Mouse (Mus musculus): ENCODE measurements at regions not wholly inside any gene's neighbourhood (a gene's known extent, or its start where the extent isn't known, plus 50 kb on each side); places are given as distances from the start of the nearest gene placed in this dataset.
"Not testable (repeated sequence)": the region's sequence is repeated elsewhere in the genome, so short reads cannot be mapped to it uniquely, and the experiment has no call there.

DNA sequence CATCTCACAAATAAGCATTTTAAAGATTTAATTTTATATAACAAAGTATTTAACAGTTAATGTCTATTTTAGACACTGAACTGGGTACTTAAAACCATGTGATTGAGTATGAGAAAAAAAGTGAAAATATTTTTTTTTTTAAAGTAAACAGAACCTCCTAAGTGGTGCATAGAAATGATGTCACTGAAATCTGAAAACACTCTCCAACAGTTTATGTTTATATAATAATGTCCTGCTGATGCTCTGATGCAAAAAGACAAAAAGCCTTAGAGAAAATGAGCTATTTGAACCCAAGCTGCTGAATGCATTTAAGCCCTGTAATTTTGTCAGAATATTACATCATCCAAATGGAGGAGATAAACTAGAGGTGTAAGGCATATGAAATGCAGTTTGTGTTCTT, 3447.1 kb downstream of the 9330182O14Rik start:
- in situ Hi-C loops (cut with MboI, MseI), result no loop called here

GRCm38 (mm10) chr15:43585751-43586150, 3451.6 kb downstream of the 9330182O14Rik start:
- in situ Hi-C loops (cut with MboI, MseI), result no loop called here

- in situ Hi-C loops (cut with MboI, MseI), result no loop called here
Measured at GRCm38 (mm10) chr15:43588021-43588420, 3453.9 kb downstream of the 9330182O14Rik start.

DNA sequence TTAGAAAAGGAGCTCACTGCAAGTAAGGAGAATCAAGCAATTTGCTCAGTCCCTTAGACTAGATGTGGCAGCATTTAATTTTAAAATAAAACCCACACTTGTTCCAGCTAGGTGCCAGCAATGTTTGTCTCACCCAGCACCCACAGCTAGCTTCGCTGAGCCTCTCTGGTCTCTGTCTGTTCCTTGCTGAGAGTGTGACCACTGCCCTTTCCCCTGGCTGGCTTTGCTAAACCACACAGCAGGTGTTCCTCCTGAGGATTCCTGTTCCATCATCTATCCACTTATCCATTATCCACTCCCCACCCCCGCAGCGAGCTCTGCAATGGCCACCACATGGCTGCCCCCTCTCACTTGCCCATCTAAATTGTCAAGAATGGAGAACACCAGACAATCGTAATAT, 3473.5 kb downstream of the 9330182O14Rik start:
- in situ Hi-C loops (cut with MboI, MseI), result no loop called here

GRCm38 (mm10) chr15:43609901-43610300, 3475.7 kb downstream of the 9330182O14Rik start:
- in situ Hi-C loops (cut with MboI, MseI), result no loop called here

- in situ Hi-C loops (cut with MboI, MseI), result no loop called here
Measured at GRCm38 (mm10) chr15:43614004-43614661, 3480.0 kb downstream of the 9330182O14Rik start.

DNA sequence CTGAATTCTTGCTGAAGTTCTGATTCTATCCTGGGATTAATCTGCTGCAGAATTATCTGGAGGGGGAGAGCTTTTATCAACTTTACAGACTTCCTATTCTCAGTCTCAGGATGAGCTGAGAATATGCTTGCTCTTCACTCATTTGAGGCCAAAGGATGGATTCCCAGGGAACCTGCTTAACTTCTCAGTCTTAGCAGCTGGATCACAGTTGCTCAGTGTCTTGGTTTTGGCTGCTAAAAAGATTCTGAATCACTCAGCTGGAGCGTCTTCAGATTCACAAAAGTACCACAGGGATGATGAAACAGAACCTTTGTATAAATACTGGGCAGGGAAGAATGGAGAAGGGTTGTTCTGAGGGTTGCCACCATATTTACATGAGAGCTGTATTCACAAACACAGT, 3481.6 kb downstream of the 9330182O14Rik start:
- in situ Hi-C loops (cut with MboI, MseI), result no loop called here

DNA sequence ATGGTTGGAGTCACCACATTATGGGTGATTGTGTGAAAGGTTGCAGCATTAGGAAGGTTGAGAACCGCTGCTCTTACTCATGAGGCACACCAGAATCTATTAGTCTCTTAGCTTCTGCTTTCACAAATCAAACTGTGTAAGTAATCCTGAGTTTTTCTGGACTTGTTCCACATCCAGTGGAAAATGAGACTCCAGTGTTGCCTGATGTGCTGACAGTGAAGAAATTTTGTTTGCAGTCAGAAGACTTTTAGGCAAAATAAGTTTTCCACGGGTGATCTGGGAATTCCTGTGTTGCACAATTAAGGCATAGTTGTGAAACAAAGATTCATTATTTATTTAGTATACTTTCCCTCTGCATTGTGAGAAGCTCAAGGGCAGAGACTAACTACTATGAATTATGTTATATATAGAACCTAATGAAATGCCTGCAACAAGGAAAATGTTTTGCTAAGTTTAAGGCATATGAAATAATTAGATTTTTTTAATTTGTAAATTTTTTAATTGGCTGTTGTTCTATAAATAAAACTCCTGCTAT, 3490.3 kb downstream of the 9330182O14Rik start:
- in situ Hi-C loops (cut with MboI, MseI), result no loop called here

- in situ Hi-C loops (cut with MboI, MseI), result no loop called here
Measured at GRCm38 (mm10) chr15:43625021-43625510, 3490.9 kb downstream of the 9330182O14Rik start.

DNA sequence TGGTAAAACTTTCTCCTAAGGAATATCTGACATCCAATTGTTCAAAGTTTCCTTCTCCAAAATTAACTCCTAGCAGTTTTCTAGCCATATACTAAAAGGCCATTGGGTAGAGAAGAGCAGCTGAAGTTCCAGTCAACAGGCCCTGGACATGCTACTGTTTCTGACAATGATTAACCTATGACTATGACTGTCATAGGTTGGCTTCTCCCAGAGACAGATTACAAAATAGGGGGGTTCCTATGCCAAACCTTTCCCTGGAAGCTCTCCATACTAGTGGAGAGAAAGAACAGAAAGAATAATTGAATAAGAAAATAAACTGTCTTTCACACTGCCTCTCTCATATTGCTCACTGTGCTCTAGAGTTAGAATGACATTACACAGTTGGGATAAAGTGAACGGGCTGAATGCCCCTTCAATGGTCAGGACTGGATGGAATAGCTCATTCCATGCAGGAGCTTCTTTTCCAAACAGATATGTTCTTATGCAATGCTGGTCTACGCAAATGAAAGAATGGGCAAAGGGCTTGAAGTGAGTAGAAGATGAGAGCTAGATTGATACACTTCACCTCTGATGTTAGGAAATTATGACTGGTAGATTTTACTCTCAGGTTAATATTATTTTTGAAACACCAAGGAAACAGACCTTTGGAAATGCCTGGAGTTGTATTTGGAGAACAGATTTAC, 3516.8 kb downstream of the 9330182O14Rik start:
- in situ Hi-C loops (cut with MboI, MseI), result no loop called here

- in situ Hi-C loops (cut with MboI, MseI), result no loop called here
Measured at GRCm38 (mm10) chr15:43663648-43664047, 3529.5 kb downstream of the 9330182O14Rik start.

- in situ Hi-C loops (cut with MboI, MseI), result no loop called here
Measured at GRCm38 (mm10) chr15:43678844-43679243, 3544.7 kb downstream of the 9330182O14Rik start.

- in situ Hi-C loops (cut with MboI, MseI), result no loop called here
Measured at GRCm38 (mm10) chr15:43682176-43682575, 3548.0 kb downstream of the 9330182O14Rik start.

- in situ Hi-C loops (cut with MboI, MseI), result not testable (repeated sequence)
Measured at GRCm38 (mm10) chr15:43691998-43692397, 3557.8 kb downstream of the 9330182O14Rik start.

- in situ Hi-C loops (cut with MboI, MseI), result no loop called here
Measured at GRCm38 (mm10) chr15:43695451-43695850, 3561.3 kb downstream of the 9330182O14Rik start.

DNA sequence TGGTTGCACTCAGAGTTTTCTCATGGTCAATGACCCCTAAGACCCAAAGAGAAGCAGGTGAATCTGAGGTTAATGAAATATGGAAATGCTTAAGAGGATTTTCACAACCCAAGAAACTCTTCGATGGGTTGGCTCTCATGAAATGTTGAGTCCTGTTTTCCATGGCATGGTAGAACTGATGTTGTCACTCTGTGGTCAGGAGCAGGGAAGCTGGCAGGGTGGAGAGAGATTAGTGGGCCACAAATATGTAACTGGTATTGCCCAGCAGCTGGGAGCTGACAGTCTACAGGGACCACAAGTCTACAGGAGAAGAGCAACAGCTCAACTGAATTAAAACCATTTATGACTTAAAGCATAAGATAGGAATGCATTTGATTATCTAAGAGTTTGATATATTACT, 3582.9 kb downstream of the 9330182O14Rik start:
- in situ Hi-C loops (cut with MboI, MseI), result no loop called here

GRCm38 (mm10) chr15:43717559-43717958, 3583.4 kb downstream of the 9330182O14Rik start:
- in situ Hi-C loops (cut with MboI, MseI), result no loop called here

DNA sequence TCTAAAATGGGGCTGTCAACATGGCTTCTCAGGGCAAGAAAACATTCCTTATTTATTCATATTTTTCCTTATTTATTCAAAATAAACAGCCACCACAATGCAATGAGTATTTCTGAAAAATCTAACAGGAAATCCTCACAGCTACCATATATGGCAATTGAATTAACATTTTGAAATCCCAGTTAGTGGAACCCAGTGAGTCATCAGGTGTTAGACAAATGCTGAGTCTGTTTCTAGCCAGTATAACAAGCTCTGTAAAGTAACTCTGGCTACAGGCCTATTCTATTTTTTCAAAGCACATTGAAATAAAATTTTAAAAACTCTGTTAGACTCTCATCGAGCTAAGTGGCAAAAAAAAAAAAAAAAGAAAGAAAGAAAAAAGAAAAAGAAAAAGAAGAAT, 3586.8 kb downstream of the 9330182O14Rik start:
- in situ Hi-C loops (cut with MboI, MseI), result no loop called here

DNA sequence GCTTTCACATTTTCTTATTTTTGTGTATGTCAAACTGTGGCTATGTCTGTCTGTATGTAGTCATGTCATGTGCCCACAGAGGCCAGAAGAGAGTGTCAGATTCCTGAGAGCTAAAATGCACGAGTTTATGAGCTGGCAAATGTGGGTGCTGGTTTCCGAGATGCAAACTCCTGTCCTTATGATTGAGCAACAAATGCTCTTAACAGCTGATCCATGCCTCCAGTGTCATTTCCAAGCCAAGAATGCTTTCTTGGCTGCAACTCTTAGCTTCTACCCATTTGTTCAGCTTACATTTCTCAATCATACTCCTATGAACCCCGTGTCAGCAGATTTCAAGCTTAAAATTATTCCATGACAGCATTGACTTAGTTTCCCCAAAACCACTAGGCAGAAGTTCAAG, 3601.5 kb downstream of the 9330182O14Rik start:
- in situ Hi-C loops (cut with MboI, MseI), result no loop called here

GRCm38 (mm10) chr15:43758256-43758655, 3624.1 kb downstream of the 9330182O14Rik start:
- in situ Hi-C loops (cut with MboI, MseI), result loop anchor here (10.0 kb wide), 1 partner anchor 723 kb away; no protein-coding TSS in a partner anchor

GRCm38 (mm10) chr15:43764606-43765005, 3630.4 kb downstream of the 9330182O14Rik start:
- in situ Hi-C loops (cut with MboI, MseI), result no loop called here

DNA sequence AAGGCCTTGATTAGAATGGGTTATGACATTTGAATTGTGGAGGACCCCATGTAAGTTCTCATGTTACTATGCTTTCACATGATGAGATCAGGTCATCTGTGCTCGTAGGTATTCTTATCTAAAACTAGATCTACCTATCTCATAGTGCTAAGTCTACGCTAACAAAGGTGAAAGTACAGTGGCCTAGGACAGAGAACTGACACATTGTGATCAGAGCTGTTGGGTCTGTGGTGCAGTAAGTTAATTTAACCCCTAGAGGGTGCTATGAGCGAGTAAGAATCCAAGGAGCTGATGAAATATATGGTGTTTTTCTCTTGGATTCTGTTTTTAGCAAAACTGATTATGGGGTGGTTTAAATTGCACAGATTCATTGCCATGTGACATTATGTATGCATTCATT, 3638.6 kb downstream of the 9330182O14Rik start:
- in situ Hi-C loops (cut with MboI, MseI), result no loop called here
